Comparison of ENCODE assay signal across 26 mouse cellular contexts in the genomic region with DNA sequence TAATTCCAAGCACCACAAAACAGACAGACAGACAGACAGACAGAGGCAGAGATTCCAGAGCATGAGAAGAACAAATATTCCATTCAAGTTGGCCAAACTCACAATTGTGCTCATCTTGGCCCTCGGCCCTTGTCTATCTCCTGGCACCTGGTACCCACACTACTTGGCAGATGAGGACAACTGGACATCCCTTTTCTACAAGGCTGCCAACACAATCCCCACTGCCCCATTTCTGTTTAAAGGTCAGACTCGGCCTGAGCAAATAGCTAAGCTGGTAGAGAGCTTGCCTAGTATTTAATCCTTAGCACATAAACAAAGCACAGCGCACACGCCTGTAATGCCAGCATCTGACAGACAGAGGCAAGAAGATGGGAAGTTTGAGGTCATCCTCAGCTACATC. TPM values are rescaled to one million over a fixed set of nuclear protein-coding genes. Genes with fewer than 3 reads are reported as not detected.
"Had no signal": no experiment of that assay in that cellular context is flagged by ENCODE, and none has a peak within 500 bp of the region (broad histone marks: within the 10 kb centered on the region; RNA-seq: fewer than 3 reads in every experiment).

No protein-coding gene starts in this region.

- H3K9ac ChIP-seq: kidney, embryonic 15.5 days; limb, embryonic 13.5 days; liver, embryonic 14.5 days; liver, postnatal 0 days; lung, embryonic 14.5 days; midbrain, embryonic 13.5 days; neural tube, embryonic 13.5 days; stomach, embryonic 15.5 days had no signal

- H3K36me3 ChIP-seq: limb, embryonic 10.5 days; neural tube, embryonic 13.5 days; stomach, embryonic 15.5 days had no signal

- H3K9me3 ChIP-seq: kidney, embryonic 15.5 days; limb, embryonic 10.5 days; limb, embryonic 13.5 days; midbrain, embryonic 13.5 days; neural tube, embryonic 13.5 days; stomach, embryonic 15.5 days had no signal

- H3K27ac ChIP-seq: layer of hippocampus, adult 2 months; limb, embryonic 10.5 days; limb, embryonic 13.5 days; liver, embryonic 14.5 days; macrophage; midbrain, embryonic 13.5 days; neural tube, embryonic 13.5 days; stomach, embryonic 15.5 days had no signal

- ATAC-seq: intestine, postnatal 0 days; liver, postnatal 0 days; lung, postnatal 0 days; midbrain, embryonic 13.5 days; midbrain, embryonic 16.5 days had no signal

- DNase-seq: kidney, postnatal 10 days; layer of hippocampus, adult 9-11 months; liver; liver, postnatal 0 days; lung, embryonic 14.5 days; retina, postnatal 1 day; right cerebral cortex, postnatal 25 days; spleen, adult 18-20 months; thymus, adult 18-20 months; thymus, postnatal 36 days had no signal

- H3K4me1 ChIP-seq: stomach, embryonic 15.5 days had no signal

- H3K4me3 ChIP-seq: kidney, embryonic 15.5 days; layer of hippocampus, adult 2 months; limb, embryonic 10.5 days; limb, embryonic 13.5 days; midbrain, embryonic 13.5 days; myocyte; neural tube, embryonic 13.5 days; stomach, embryonic 15.5 days had no signal

- H3K27me3 ChIP-seq: kidney, embryonic 15.5 days; limb, embryonic 13.5 days; midbrain, embryonic 13.5 days; neural tube, embryonic 13.5 days; stomach, embryonic 15.5 days had no signal

- H3K4me2 ChIP-seq: kidney, embryonic 15.5 days; lung, embryonic 14.5 days; midbrain, embryonic 13.5 days; neural tube, embryonic 13.5 days; stomach, embryonic 15.5 days had no signal

RNA-seq across cellular contexts. Expression of gene Apoh, which starts 7.6 kb away (rescaled TPM):
- total RNA-seq: megakaryocyte-erythroid progenitor cell, adult 5-6 weeks; monocyte, adult 5-6 weeks; neutrophil, adult 5-6 weeks had no signal
- polyA plus RNA-seq: limb, embryonic 10.5 days; limb, embryonic 13.5 days; macrophage had no signal
